Mouse (Mus musculus) cerebellum, adult (tissue): ENCODE results near the gene Gba.

ENCODE experiments used
- ATAC-seq: cut with Nextera tagmentation; 2 replicates; pipeline ENCODE4 v1.9.2; 2017; ENCODE audit warnings: mild to moderate bottlenecking, moderate library complexity, mixed read lengths; ENCODE audit not compliant: insufficient number of reproducible peaks, low FRiP score, low TSS enrichment

The Gba gene

GRCm38 (mm10) chr3:89233562-89234110, 30.9 kb downstream of the Gba start:
- no peak for ATAC-seq

DNA sequence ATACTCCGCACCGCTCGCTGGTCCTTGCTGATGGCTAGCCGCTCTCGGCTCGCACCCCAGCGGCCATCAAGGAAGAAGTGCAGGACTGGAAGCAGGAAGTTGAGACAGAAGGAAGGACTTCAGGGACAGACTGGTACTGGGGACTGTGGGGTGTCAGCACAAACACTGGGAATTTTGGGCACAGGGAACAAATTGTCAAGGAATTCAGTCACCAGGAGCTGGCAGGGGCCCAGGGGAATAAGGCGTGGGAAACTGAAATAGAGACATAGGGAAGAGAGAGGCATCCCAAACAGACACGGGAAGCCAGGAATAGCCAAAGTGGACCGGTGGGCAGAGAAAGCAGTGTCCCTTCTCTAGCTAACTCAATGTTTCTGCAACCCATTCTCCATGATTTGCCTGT, 33.8 kb downstream of the Gba start:
- ATAC-seq, result no peak

GRCm38 (mm10) chr3:89237682-89238081, 35.0 kb downstream of the Gba start:
- no peak for ATAC-seq

- ATAC-seq, result no peak
Measured at GRCm38 (mm10) chr3:89238494-89238893, 35.8 kb downstream of the Gba start.

DNA sequence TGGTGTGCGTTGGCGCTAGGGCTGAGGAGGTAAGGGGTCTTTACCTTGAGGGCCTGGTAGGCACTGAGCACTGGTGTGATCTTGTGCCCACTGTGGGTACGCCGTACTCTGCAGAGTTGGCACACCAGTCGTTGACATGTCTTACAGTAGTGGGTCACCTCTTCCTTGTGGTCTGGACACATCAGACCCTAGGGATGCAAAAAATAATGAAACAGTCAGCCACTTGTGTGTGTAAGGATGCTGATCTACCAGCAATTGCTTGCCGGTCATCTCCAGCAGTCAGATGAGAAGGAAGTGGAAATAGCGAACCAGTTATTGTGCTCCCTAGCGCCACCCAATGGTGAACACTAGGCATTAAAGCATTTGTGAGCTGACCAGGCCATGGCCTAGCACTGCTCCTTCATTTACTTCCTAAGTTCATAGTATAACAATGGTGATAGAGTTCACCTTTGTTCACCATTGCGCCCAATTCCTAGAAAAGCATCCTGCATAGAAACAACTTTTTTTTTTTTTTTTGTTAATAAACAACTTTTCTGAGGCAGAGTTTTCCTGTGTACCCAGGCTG, 39.7 kb downstream of the Gba start:
- no peak for ATAC-seq

GRCm38 (mm10) chr3:89243609-89244008, 40.9 kb downstream of the Gba start:
- ATAC-seq, result no peak

DNA sequence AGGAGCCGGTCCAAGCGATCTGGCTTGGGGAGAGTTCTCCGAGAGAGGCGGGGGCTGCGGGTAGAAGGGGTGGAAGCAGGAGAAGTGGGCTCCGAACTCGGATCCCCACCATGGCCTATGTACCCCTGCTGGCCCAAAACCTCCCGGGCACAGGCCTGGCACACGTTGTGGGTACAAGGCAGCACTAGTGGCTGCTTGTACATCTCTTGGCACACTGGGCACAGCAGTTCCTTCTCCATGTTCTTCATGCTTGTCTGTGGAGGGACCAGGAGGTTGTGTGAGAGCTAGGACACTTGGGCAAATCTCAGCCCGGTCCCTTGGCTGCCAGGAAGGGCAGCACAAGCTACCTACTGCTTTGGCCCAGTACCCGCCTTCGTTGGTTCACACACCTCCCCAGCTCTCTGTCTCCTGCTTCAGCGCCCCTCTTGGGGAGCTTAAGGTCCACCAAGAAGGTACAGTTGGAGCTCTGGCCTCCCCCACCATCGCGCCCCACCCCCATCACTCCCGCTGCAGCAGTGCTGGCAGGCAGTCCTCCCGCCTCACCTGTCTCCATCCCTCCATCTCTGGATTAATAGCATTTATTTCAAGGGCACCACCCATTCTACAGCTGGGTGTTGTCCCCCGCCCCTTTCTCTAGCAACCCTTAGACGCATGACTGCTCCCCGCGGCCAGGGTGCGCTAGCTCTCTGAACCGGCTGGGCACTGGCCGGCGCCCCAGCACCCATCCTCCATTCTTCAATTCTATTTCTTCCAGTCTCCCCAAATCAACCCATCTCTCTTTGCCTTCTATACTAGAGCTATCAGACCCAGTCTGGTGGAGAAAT, 41.6 kb downstream of the Gba start:
- no peak for ATAC-seq

- 0 out of 2 replicates have a peak, but pooled peaks have one; percentile 8 for ATAC-seq
Measured at GRCm38 (mm10) chr3:89244982-89245687, 42.4 kb downstream of the Gba start.

GRCm38 (mm10) chr3:89245688-89246171, 43.0 kb downstream of the Gba start, which contains the start of gene Krtcap2:
Krtcap2 (plus strand) TSS chr3:89245966.
- no peak; the same call in 1 of the 2 replicates for ATAC-seq

- peak; percentile 69 for ATAC-seq
Measured at GRCm38 (mm10) chr3:89246261-89247100, 43.8 kb downstream of the Gba start, which contains the start of gene Trim46. Trim46 (minus strand) TSS chr3:89246309.

DNA sequence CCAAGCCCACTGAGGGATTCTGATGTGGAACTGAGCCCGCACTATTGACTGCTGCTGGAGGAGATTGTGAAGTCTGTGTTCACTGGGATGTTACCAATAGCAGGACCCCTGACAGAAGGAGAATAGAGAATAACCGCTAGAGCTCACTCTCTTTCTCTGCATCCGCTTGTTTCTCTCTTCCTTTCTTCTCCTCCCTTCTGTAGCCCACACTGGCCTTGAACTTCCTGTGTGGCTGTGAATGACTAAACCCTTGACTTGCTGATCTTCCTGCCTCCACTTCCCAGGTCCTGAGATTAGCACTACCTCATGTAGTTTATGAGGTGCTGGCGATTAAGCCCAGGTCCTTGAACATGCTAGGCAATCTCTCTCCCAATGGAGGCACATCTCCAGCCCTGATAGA, 44.7 kb downstream of the Gba start:
- no peak for ATAC-seq

- ATAC-seq, result no peak
Measured at GRCm38 (mm10) chr3:89250435-89251040, 47.8 kb downstream of the Gba start.

GRCm38 (mm10) chr3:89251365-89251895, 48.7 kb downstream of the Gba start:
- no peak for ATAC-seq

- no peak for ATAC-seq
Measured at GRCm38 (mm10) chr3:89254994-89255393, 52.3 kb downstream of the Gba start.

GRCm38 (mm10) chr3:89256177-89256576, 53.4 kb downstream of the Gba start:
- ATAC-seq, result no peak
